Mouse (Mus musculus) midbrain, embryonic 16.5 days (tissue): ENCODE measurements around the gene Pld1. TPM values are rescaled to one million over a fixed set of nuclear protein-coding genes. Genes with fewer than 3 reads are reported as not detected.

Source experiments
- ATAC-seq: fragments of 200-750 bp; cut with Nextera tagmentation; 2 replicates; pipeline ENCODE4 v1.8.0; 2017; ENCODE audit warnings: moderate TSS enrichment
- H3K27ac ChIP-seq: fragments of 300-500 bp; sonication (generic); 2 replicates; pipeline ENCODE4 v1.5.1; 2014; ENCODE audit warnings: mild to moderate bottlenecking, low read length, mixed read lengths
- H3K27me3 ChIP-seq: fragments of 300-500 bp; sonication (generic); 2 replicates; pipeline ENCODE4 v1.6.1; 2014; ENCODE audit warnings: low read depth, low read length, mixed read lengths; ENCODE audit not compliant: control insufficient read depth, insufficient read depth
- H3K36me3 ChIP-seq: fragments of 300-500 bp; sonication (generic); 2 replicates; pipeline ENCODE4 v1.6.1; 2014; ENCODE audit warnings: mild to moderate bottlenecking, low read length, moderate library complexity, mixed read lengths; ENCODE audit not compliant: control insufficient read depth, insufficient read depth
- H3K4me1 ChIP-seq: fragments of 300-500 bp; sonication (generic); 2 replicates; pipeline ENCODE4 v1.6.1; 2014; ENCODE audit warnings: mild to moderate bottlenecking, low read length, mixed read lengths; ENCODE audit not compliant: control insufficient read depth, insufficient read depth
- H3K4me2 ChIP-seq: fragments of 300-500 bp; sonication (generic); 2 replicates; pipeline ENCODE4 v1.6.1; 2014; ENCODE audit warnings: mild to moderate bottlenecking, low read length, mixed read lengths
- H3K4me3 ChIP-seq: fragments of 300-500 bp; sonication (generic); 2 replicates; pipeline ENCODE4 v1.5.1; 2014; ENCODE audit warnings: low read depth, mild to moderate bottlenecking, low read length, moderate library complexity, mixed read lengths
- H3K9ac ChIP-seq: fragments of 300-500 bp; sonication (generic); 2 replicates; pipeline ENCODE4 v1.6.1; 2014; ENCODE audit warnings: low read depth, low read length, mixed read lengths
- H3K9me3 ChIP-seq: fragments of 300-500 bp; sonication (generic); replicated peaks from 2 replicates; pipeline ENCODE4 v1.6.1; 2014; ENCODE audit warnings: mild to moderate bottlenecking, low read length, mixed read lengths; ENCODE audit not compliant: control insufficient read depth, poor library complexity, severe bottlenecking
- WGBS: fragments of 180-500 bp; shearing (Covaris S2); extraction: QIAGEN DNeasy Blood & Tissue Kit; methylation state at CpG from one replicate; pipeline ENCODE4 v1.1.7; 2014; 5-methylcytosine and 5-hydroxymethylcytosine counted together
- polyA plus RNA-seq: library from polyadenylated mRNA; unstranded; fragments of >200 nt; fragmentation: Nextera tagmentation; extraction: Ambion mirVana; gene quantifications from 2 replicates; pipeline ENCODE4 v1.2.1, GENCODE M21; 2015

Pld1 gene
- polyA plus RNA-seq, 1 experiment from 2014 or later, result 4.0 TPM

- no peaks in the 10 kb centered on the region for H3K9me3 ChIP-seq
- H3K36me3 ChIP-seq, result no peaks in the 10 kb centered on the region
- no peak overlapping the region for H3K27ac ChIP-seq
- H3K27me3 ChIP-seq, result no peaks in the 10 kb centered on the region
- no peak for ATAC-seq
- WGBS, result 94% methylated on average over 2 of the region's 2 CpGs
- no peak overlapping the region for H3K9ac ChIP-seq
- H3K4me2 ChIP-seq, result no peak overlapping the region
- no peak overlapping the region for H3K4me3 ChIP-seq
- no peaks in the 10 kb centered on the region for H3K4me1 ChIP-seq
These were observed 175.4 kb downstream of the Pld1 start for GRCm38 (mm10) chr3:28113881-28114280.

GRCm38 (mm10) chr3:28141716-28142115 is 203.2 kb downstream of the Pld1 start:
- WGBS, result 70% methylated on average over 5 of the region's 5 CpGs
- no peak for ATAC-seq
- no peak overlapping the region for H3K9ac ChIP-seq

GRCm38 (mm10) chr3:28142121-28142520 is 203.6 kb downstream of the Pld1 start:
- no peak overlapping the region for H3K4me3 ChIP-seq
- ATAC-seq, result no peak
- H3K27me3 ChIP-seq, result no peaks in the 10 kb centered on the region
- no peak overlapping the region for H3K4me2 ChIP-seq
- H3K27ac ChIP-seq, result no peak overlapping the region
- 76% methylated on average over 2 of the region's 2 CpGs for WGBS
- H3K9ac ChIP-seq, result no peak overlapping the region
- H3K36me3 ChIP-seq, result no peaks in the 10 kb centered on the region
- H3K9me3 ChIP-seq, result no peaks in the 10 kb centered on the region
- H3K4me1 ChIP-seq, result no peaks in the 10 kb centered on the region

More at GRCm38 (mm10) chr3:28141716-28142115, 203.2 kb downstream of the Pld1 start:
- no peaks in the 10 kb centered on the region for H3K36me3 ChIP-seq
- H3K4me3 ChIP-seq, result no peak overlapping the region
- no peaks in the 10 kb centered on the region for H3K27me3 ChIP-seq
- no peaks in the 10 kb centered on the region for H3K4me1 ChIP-seq
- H3K4me2 ChIP-seq, result no peak overlapping the region
- H3K9me3 ChIP-seq, result no peaks in the 10 kb centered on the region
- H3K27ac ChIP-seq, result no peak overlapping the region

GRCm38 (mm10) chr3:28144676-28145075 is 206.2 kb downstream of the Pld1 start:
- Histone ChIP-seq H3K9ac (no peak overlapping the region), H3K36me3 (no peaks in the 10 kb centered on the region), H3K9me3 (no peaks in the 10 kb centered on the region), H3K27ac (no peak overlapping the region), H3K4me1 (no peaks in the 10 kb centered on the region), H3K27me3 (no peaks in the 10 kb centered on the region), H3K4me3 (no peak overlapping the region), H3K4me2 (no peak overlapping the region)
- ATAC-seq, result no peak

- no peak for ATAC-seq
- Histone ChIP-seq H3K9me3 (no peaks in the 10 kb centered on the region), H3K27ac (no peak overlapping the region), H3K36me3 (no peaks in the 10 kb centered on the region), H3K4me3 (no peak overlapping the region), H3K4me2 (no peak overlapping the region), H3K27me3 (no peaks in the 10 kb centered on the region), H3K4me1 (no peaks in the 10 kb centered on the region), H3K9ac (no peak overlapping the region)
- WGBS, result 97% methylated on average over 3 of the region's 3 CpGs
These were observed 207.0 kb downstream of the Pld1 start for GRCm38 (mm10) chr3:28145461-28145860.

GRCm38 (mm10) chr3:28149656-28150256 is 211.3 kb downstream of the Pld1 start:
- no peak for ATAC-seq
- Histone ChIP-seq H3K9me3 (no peaks in the 10 kb centered on the region), H3K36me3 (no peaks in the 10 kb centered on the region), H3K4me1 (no peaks in the 10 kb centered on the region), H3K4me3 (no peak overlapping the region), H3K4me2 (no peak overlapping the region), H3K27ac (no peak overlapping the region), H3K9ac (no peak overlapping the region), H3K27me3 (no peaks in the 10 kb centered on the region)
- WGBS, result 92% methylated on average over 2 of the region's 2 CpGs

GRCm38 (mm10) chr3:28158006-28158405 is 219.5 kb downstream of the Pld1 start:
- Histone ChIP-seq H3K4me2 (no peak overlapping the region), H3K9ac (no peak overlapping the region), H3K9me3 (no peaks in the 10 kb centered on the region), H3K4me1 (no peaks in the 10 kb centered on the region), H3K36me3 (no peaks in the 10 kb centered on the region), H3K27ac (no peak overlapping the region), H3K27me3 (no peaks in the 10 kb centered on the region), H3K4me3 (no peak overlapping the region)
- no peak for ATAC-seq
- WGBS, result 88% methylated on average over 2 of the region's 2 CpGs

GRCm38 (mm10) chr3:28158916-28159315 is 220.4 kb downstream of the Pld1 start:
- no peak overlapping the region for H3K4me3 ChIP-seq
- H3K4me2 ChIP-seq, result no peak overlapping the region
- no peaks in the 10 kb centered on the region for H3K27me3 ChIP-seq
- ATAC-seq, result no peak
- H3K27ac ChIP-seq, result no peak overlapping the region
- 91% methylated on average over 3 of the region's 3 CpGs for WGBS
- no peaks in the 10 kb centered on the region for H3K4me1 ChIP-seq
- no peak overlapping the region for H3K9ac ChIP-seq
- no peaks in the 10 kb centered on the region for H3K36me3 ChIP-seq
- H3K9me3 ChIP-seq, result no peaks in the 10 kb centered on the region

GRCm38 (mm10) chr3:28162346-28162745 is 223.9 kb downstream of the Pld1 start:
- H3K36me3 ChIP-seq, result no peaks in the 10 kb centered on the region
- no peak for ATAC-seq
- H3K4me1 ChIP-seq, result no peaks in the 10 kb centered on the region
- H3K4me2 ChIP-seq, result no peak overlapping the region
- no peaks in the 10 kb centered on the region for H3K9me3 ChIP-seq
- 92% methylated on average over 4 of the region's 4 CpGs for WGBS
- H3K27ac ChIP-seq, result no peak overlapping the region
- H3K27me3 ChIP-seq, result no peaks in the 10 kb centered on the region
- H3K9ac ChIP-seq, result no peak overlapping the region
- H3K4me3 ChIP-seq, result no peak overlapping the region
